Mouse (Mus musculus) limb, embryonic 11.5 days (tissue): ENCODE measurements around the gene Kif17. TPM values are rescaled to one million over a fixed set of nuclear protein-coding genes. Genes with fewer than 3 reads are reported as not detected.

Experiments used
- ATAC-seq: fragments of 200-750 bp; cut with Nextera tagmentation; 2 replicates; pipeline ENCODE4 v1.8.0; 2017; ENCODE audit warnings: low read depth; ENCODE audit not compliant: insufficient number of reproducible peaks, low FRiP score, low TSS enrichment
- DNase-seq: peaks from one replicate; pipeline ENCODE4 v3.0.0-alpha.2; 2015; ENCODE audit warnings: low spot score
- H3K27ac ChIP-seq: fragments of 300-500 bp; sonication (generic); replicated peaks from 2 replicates; pipeline ENCODE4 v1.5.1; 2014; ENCODE audit warnings: low read depth, mild to moderate bottlenecking, low read length
- H3K27me3 ChIP-seq: fragments of 300-500 bp; sonication (generic); 2 replicates; pipeline ENCODE4 v1.6.1; 2014; ENCODE audit warnings: mild to moderate bottlenecking, low read length, mixed read lengths; ENCODE audit not compliant: control insufficient read depth, insufficient read depth
- H3K36me3 ChIP-seq: fragments of 300-500 bp; sonication (generic); 2 replicates; pipeline ENCODE4 v1.6.1; 2014; ENCODE audit warnings: mild to moderate bottlenecking, low read length, moderate library complexity, mixed read lengths; ENCODE audit not compliant: control insufficient read depth, insufficient read depth
- H3K4me1 ChIP-seq: fragments of 300-500 bp; sonication (generic); 2 replicates; pipeline ENCODE4 v1.6.1; 2014; ENCODE audit warnings: low read length, mixed read lengths; ENCODE audit not compliant: control insufficient read depth, insufficient read depth
- H3K4me2 ChIP-seq: fragments of 300-500 bp; sonication (generic); 2 replicates; pipeline ENCODE4 v1.6.1; 2014; ENCODE audit warnings: low read depth, mild to moderate bottlenecking, moderate library complexity; ENCODE audit not compliant: severe bottlenecking
- H3K4me3 ChIP-seq: fragments of 300-500 bp; sonication (generic); 2 replicates; pipeline ENCODE4 v1.5.1; 2014; ENCODE audit warnings: low read depth, low read length
- H3K9ac ChIP-seq: fragments of 300-500 bp; sonication (generic); 2 replicates; pipeline ENCODE4 v1.6.1; 2014; ENCODE audit warnings: mild to moderate bottlenecking, low read length
- H3K9me3 ChIP-seq: fragments of 300-500 bp; sonication (generic); 2 replicates; pipeline ENCODE4 v1.6.1; 2016; ENCODE audit warnings: low read length; ENCODE audit not compliant: control insufficient read depth
- WGBS: fragments of 180-500 bp; shearing (Covaris S2); extraction: QIAGEN DNeasy Blood & Tissue Kit; methylation state at CpG from one replicate; pipeline ENCODE4 v1.1.7; 2014; 5-methylcytosine and 5-hydroxymethylcytosine counted together
- polyA plus RNA-seq: library from polyadenylated mRNA; unstranded; fragments of >200 nt; fragmentation: Nextera tagmentation; extraction: Ambion mirVana; gene quantifications from 2 replicates; pipeline ENCODE4 v1.2.1, GENCODE M21; 2014

Gene Kif17
- polyA plus RNA-seq, 1 experiment from 2014 or later = 0.68 TPM

DNA sequence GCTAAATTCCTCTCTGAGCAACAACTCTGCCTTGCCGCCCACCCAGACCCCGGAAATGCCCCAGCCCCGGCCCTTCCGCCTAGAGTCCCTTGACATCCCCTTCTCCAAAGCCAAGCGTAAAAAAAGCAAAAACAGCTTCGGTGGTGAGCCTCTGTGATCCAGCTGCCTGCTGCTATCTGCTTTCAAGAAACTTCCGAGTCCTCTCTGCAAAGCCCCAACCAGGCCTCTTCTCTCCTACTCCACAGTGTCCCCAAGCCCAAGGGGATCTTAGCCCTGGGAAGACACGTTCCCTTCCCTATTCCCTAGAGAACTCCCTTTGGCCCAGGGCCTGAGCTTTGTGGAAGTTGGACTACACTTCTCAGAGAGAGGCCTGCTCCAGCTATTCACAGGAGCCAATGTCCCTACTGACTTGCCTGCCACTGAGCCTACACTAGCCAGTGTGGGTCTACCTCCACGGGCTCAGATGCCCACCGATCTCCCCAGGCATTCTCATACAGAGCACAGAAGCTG is 51.1 kb downstream of the Kif17 start:
- Histone ChIP-seq H3K9ac (no peak overlapping the region), H3K9me3 (no peaks in the 10 kb centered on the region), H3K27ac (no peak overlapping the region), H3K4me2 (no peak overlapping the region), H3K4me1 (peaks cover 10% of the 10 kb centered on the region), H3K4me3 (no peak overlapping the region), H3K36me3 (no peaks in the 10 kb centered on the region), H3K27me3 (no peaks in the 10 kb centered on the region)
- WGBS = 86% methylated on average over 10 of the region's 10 CpGs
- DNase-seq (no peak), ATAC-seq (no peak)

DNA sequence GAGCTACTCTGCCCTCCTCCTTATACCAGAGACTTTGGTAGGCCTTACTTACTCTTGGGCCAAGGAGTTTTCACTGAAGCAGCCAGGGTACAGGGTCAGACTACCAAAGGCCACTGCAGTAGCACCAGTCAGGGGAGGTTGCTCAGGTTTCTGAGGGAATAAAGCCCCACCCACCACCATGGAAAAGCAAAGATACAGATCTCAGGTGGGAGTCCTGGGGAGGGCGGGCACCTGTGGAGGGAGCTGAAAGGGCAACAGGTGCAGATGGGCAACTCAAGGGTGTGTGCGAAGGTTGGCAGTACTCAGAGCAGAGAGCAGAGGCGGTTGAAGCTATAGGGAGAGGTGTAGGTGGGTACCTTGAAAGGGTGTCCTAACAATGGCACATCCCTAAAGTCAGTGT is 52.8 kb downstream of the Kif17 start:
- Histone ChIP-seq H3K4me3 (no peak overlapping the region), H3K27ac (no peak overlapping the region), H3K27me3 (no peaks in the 10 kb centered on the region), H3K9ac (no peak overlapping the region), H3K36me3 (peaks cover 2% of the 10 kb centered on the region; the same call in 1 of the 2 replicates), H3K4me2 (peak overlapping the region; percentile 77; the same call in 1 of the 2 replicates), H3K9me3 (no peaks in the 10 kb centered on the region), H3K4me1 (peaks cover 10% of the 10 kb centered on the region)
- no peak for DNase-seq
- no peak for ATAC-seq
- 84% methylated on average over 3 of the region's 3 CpGs for WGBS

DNA sequence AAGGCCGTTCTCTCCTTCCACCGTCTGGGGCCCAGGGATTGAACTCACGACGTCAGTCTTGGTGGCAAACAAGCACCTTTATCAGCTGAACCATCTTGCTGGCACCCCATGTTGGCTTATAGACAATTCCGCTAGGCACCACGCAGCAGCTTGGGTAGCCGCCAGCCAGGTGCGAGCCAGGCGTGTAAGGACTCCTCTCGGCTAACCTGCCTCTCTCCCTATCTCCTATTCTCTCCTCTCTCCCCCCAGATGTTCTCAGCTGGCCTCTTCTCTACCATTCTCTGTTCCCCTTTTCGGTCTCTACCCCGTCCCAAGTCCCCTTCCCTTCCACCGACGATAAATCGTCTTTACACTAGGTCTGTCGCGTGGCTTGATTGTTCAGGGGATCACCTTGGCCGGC is 53.5 kb downstream of the Kif17 start:
- Histone ChIP-seq H3K4me2 (peak overlapping the region; percentile 77), H3K4me1 (peaks cover 10% of the 10 kb centered on the region), H3K9me3 (no peaks in the 10 kb centered on the region), H3K27ac (no peak overlapping the region), H3K27me3 (no peaks in the 10 kb centered on the region), H3K4me3 (peak overlapping the region; percentile 86), H3K9ac (peak overlapping the region; percentile 81), H3K36me3 (peaks cover 2% of the 10 kb centered on the region; the same call in 1 of the 2 replicates)
- DNase-seq (no peak), ATAC-seq (no peak)
- 16% methylated on average over 18 of the region's 18 CpGs for WGBS

DNA sequence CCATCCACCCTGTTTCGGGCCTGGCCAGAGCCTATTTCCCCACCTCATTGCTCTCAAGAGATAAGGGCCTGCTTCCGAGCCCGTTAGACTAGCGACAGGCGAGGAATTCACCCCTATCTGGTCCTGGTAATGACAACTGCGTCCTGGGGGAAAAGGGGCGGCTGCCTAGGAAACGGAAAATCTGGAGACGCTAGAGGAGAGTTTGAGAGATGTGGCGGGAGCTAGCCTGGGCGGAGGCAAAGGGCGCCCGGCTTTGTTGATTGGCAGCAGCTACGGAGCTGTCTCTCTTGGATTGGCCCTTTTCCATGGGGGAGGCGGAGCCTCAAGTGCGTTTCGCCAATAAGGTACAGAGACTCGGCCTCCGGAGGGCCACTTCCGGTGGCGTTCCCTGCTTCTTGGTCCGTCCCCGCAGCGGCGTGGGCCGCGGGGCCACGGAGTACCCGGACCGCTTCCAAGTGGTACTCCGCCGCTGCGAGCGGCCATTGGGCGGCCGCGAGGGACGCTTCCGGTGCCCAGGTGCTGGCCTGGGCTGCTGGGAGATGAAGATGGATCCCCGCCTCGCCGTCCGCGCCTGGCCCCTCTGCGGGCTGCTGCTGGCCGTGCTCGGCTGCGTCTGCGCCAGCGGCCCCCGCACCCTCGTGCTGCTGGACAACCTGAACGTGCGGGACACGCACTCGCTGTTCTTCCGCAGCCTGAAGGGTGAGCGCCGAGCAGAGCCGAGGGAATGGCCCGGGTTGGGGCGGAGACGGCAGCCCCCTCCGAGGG is 54.3 kb downstream of the Kif17 start, which contains the start of gene Ddost:
TSS of gene Ddost (plus strand) at position 391 of the 765 bp plus-strand sequence.
- no peaks in the 10 kb centered on the region for H3K9me3 ChIP-seq

DNA sequence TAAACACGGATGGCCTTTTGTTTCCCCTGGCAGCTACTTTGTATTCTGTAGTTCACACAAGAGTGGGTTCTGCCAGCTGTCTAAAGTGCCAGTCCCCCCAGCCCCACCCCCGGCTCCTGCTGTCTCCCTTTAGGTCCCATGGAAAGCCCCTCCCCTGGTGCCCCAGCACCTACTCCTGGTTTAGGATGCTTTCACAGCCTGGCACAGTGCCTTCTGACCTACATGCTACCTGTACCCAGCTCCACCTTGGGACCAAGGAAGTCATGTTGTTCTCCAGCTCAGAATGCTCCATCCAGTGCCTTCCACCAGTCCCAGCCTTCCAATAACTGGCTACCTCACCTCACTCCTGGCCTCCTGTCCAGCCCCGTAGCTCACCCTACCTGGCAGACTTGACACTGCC is 56.8 kb downstream of the Kif17 start:
- DNase-seq (no peak), ATAC-seq (no peak)
- Histone ChIP-seq H3K27ac (no peak overlapping the region), H3K36me3 (peaks cover 24% of the 10 kb centered on the region), H3K4me3 (no peak overlapping the region), H3K4me1 (peaks cover 10% of the 10 kb centered on the region), H3K27me3 (no peaks in the 10 kb centered on the region), H3K9me3 (no peaks in the 10 kb centered on the region), H3K9ac (no peak overlapping the region), H3K4me2 (no peak overlapping the region)
- 91% methylated on average over 3 of the region's 3 CpGs for WGBS

More for the DNA sequence above, 54.3 kb downstream of the Kif17 start, which contains the start of gene Ddost:
- Histone ChIP-seq H3K27ac (peak within 1 kb of the TSS; percentile 65; the same call in 1 of the 2 replicates), H3K4me2 (peak within 1 kb of the TSS; percentile 77), H3K4me3 (peak within 1 kb of the TSS; percentile 86), H3K9ac (peak within 1 kb of the TSS; percentile 86), H3K27me3 (no peaks in the 10 kb centered on the region), H3K36me3 (peaks cover 6% of the 10 kb centered on the region), H3K4me1 (peaks cover 10% of the 10 kb centered on the region)
- WGBS = under 1% methylated on average over 64 of the region's 64 CpGs
- DNase-seq (peak; percentile 97), ATAC-seq (peak; percentile 98)

DNA sequence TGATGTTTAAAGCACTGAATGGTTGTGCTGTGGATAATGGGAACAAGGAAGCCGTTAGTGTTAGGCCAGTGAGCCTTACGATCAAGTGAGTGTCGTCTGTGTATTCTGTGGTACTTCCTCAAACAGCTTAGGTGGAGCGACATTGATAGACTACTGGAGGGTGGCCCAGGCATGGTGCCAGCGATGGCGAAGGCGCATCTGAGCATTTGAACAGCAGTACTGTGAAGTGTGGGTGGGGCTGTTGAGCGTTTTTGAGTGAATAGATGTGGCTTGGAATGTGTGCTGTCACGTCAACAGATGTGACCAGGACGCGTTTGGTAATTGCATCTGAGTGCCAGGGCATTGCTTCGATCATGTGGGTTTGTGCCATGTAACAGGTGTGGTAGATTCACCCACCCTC is 57.5 kb downstream of the Kif17 start:
- 95% methylated on average over 12 of the region's 12 CpGs for WGBS
- Histone ChIP-seq H3K9ac (no peak overlapping the region), H3K4me1 (peaks cover 10% of the 10 kb centered on the region), H3K9me3 (no peaks in the 10 kb centered on the region), H3K4me2 (no peak overlapping the region), H3K27ac (no peak overlapping the region), H3K4me3 (no peak overlapping the region), H3K36me3 (peaks cover 25% of the 10 kb centered on the region), H3K27me3 (no peaks in the 10 kb centered on the region)
- no peak for DNase-seq
- no peak for ATAC-seq

DNA sequence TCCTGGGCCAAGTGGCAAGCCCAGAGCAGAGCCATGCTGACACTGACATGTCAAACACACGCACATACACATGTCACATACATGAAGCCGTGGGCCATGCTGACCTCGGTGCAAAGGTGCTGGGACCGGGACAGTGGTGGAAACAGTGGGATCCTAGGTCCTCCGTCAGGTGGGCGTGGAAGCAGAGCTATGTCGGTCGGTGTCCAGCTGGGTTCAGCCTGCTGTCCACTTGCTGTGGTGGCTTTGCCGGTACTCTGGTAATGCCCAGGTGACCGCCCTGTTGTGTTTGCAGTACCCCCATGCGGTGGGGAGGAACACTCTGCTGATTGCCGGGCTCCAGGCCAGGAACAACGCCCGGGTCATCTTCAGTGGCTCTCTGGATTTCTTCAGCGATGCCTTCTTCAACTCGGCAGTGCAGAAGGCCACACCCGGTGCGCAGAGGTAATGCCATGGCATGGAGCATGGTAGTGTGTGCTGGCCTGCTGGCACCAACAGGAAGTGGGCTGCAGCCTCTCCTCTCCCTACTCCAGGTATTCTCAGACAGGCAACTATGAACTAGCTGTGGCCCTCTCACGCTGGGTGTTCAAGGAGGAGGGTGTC is 60.2 kb downstream of the Kif17 start:
- H3K9ac ChIP-seq = no peak overlapping the region
- H3K27me3 ChIP-seq = no peaks in the 10 kb centered on the region
- H3K36me3 ChIP-seq = peaks cover 32% of the 10 kb centered on the region
- no peak overlapping the region for H3K27ac ChIP-seq
- DNase-seq (no peak), ATAC-seq (no peak)
- H3K4me2 ChIP-seq = no peak overlapping the region
- 96% methylated on average over 19 of the region's 19 CpGs for WGBS
- H3K9me3 ChIP-seq = no peaks in the 10 kb centered on the region
- H3K4me1 ChIP-seq = peaks cover 5% of the 10 kb centered on the region
- H3K4me3 ChIP-seq = no peak overlapping the region

DNA sequence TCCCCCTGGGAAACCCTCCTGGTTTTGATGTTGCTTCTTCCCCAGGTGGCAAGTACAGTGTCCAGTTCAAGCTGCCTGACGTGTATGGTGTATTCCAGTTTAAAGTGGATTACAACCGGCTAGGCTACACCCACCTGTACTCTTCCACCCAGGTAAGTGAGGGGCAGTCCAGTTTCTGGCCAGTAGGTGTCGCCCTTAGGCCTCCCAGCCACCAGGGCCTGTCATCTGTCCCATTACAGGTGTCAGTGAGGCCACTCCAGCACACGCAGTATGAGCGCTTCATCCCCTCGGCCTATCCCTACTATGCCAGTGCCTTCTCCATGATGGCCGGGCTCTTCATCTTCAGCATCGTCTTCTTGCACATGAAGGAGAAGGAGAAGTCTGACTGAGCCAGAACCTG is 61.4 kb downstream of the Kif17 start:
- Histone ChIP-seq H3K9me3 (no peaks in the 10 kb centered on the region), H3K4me1 (no peaks in the 10 kb centered on the region), H3K27me3 (no peaks in the 10 kb centered on the region), H3K27ac (no peak overlapping the region), H3K9ac (no peak overlapping the region), H3K4me2 (no peak overlapping the region), H3K36me3 (peaks cover 33% of the 10 kb centered on the region), H3K4me3 (no peak overlapping the region)
- ATAC-seq = no peak
- 66% methylated on average over 8 of the region's 8 CpGs for WGBS
- peak; percentile 65 for DNase-seq
